Mouse (Mus musculus): Measurements from ENCODE around the gene D930048N14Rik.

- TF ChIP-seq MAFK (IDR thresholded peaks at IDR 0.05; ENCODE audit: insufficient read depth, low read depth, low read length) (no peak), HCFC1 (IDR thresholded peaks at IDR 0.05; ENCODE audit: borderline replicate concordance, insufficient read depth, low read length) (no peak)
Observed at GRCm38 (mm10) chr11:51649889-51650199, 910 bp upstream of the D930048N14Rik start.
